Mouse (Mus musculus): ENCODE data around the gene Spryd3. TPM values are rescaled to one million over a fixed set of nuclear protein-coding genes. Genes with fewer than 3 reads are reported as not detected.
A peak's percentile ranks its signal among the peaks of the same experiment; 100 is the strongest.
"Not testable (repeated sequence)": the region's sequence is repeated elsewhere in the genome, so short reads cannot be mapped to it uniquely, and the experiment has no call there.

Spryd3 gene
- total and polyA plus RNA-seq, 2 experiments from 2014 or later, result 95.6 to 110 TPM

GRCm38 (mm10) chr15:102080429-102080828, 55.6 kb downstream of the Spryd3 start:
- Histone ChIP-seq H3K4me3 (ENCODE audit: low read depth, low read length) (no peak overlapping the region), H3K36me3 (ENCODE audit: insufficient read depth) (peaks cover 30% of the 10 kb centered on the region), H3K27me3 (ENCODE audit: insufficient read depth, low read length) (no peaks in the 10 kb centered on the region), H3K27ac (ENCODE audit: low read depth, low read length) (no peak overlapping the region), H3K4me1 (ENCODE audit: insufficient read depth) (peaks cover 7% of the 10 kb centered on the region), H3K9ac (no peak overlapping the region), H3K4me2 (ENCODE audit: low read depth) (no peak overlapping the region), H3K9me3 (ENCODE audit: low read length) (no peaks in the 10 kb centered on the region)
- TF ChIP-seq CTCF (IDR thresholded peaks at IDR 0.05; ENCODE audit: low read depth), result peak; percentile 31
- no peak for DNase-seq
- WGBS, result 58% methylated on average over 2 of the region's 2 CpGs
- no peak for ATAC-seq

- H3K4me3 ChIP-seq (ENCODE audit: low read depth, low read length); H3K4me2 ChIP-seq (ENCODE audit: low read depth); DNase-seq; H3K9ac ChIP-seq; H3K27me3 ChIP-seq (ENCODE audit: insufficient read depth, low read length); ATAC-seq; H3K9me3 ChIP-seq (ENCODE audit: low read length); H3K27ac ChIP-seq (ENCODE audit: low read depth, low read length): not testable (repeated sequence)
- 83% methylated on average over 8 of the region's 8 CpGs for WGBS
- H3K4me1 ChIP-seq (ENCODE audit: insufficient read depth), result peaks cover 12% of the 10 kb centered on the region
- H3K36me3 ChIP-seq (ENCODE audit: insufficient read depth), result peaks cover 26% of the 10 kb centered on the region
Observed at GRCm38 (mm10) chr15:102079924-102080323, 56.1 kb downstream of the Spryd3 start.

- Histone ChIP-seq H3K27me3 (ENCODE audit: insufficient read depth, low read length) (no peaks in the 10 kb centered on the region), H3K27ac (ENCODE audit: low read depth, low read length) (no peak overlapping the region), H3K4me2 (ENCODE audit: low read depth) (no peak overlapping the region), H3K36me3 (ENCODE audit: insufficient read depth) (peaks cover 19% of the 10 kb centered on the region), H3K4me3 (ENCODE audit: low read depth, low read length) (no peak overlapping the region), H3K9ac (no peak overlapping the region), H3K9me3 (ENCODE audit: low read length) (no peaks in the 10 kb centered on the region), H3K4me1 (ENCODE audit: insufficient read depth) (peaks cover 15% of the 10 kb centered on the region)
- DNase-seq (no peak), ATAC-seq (no peak)
- WGBS, result 79% methylated on average over 4 of the region's 4 CpGs
- TF ChIP-seq CTCF (IDR thresholded peaks at IDR 0.05; ENCODE audit: low read depth), result no peak
Observed at GRCm38 (mm10) chr15:102079221-102079620, 56.8 kb downstream of the Spryd3 start.

DNA sequence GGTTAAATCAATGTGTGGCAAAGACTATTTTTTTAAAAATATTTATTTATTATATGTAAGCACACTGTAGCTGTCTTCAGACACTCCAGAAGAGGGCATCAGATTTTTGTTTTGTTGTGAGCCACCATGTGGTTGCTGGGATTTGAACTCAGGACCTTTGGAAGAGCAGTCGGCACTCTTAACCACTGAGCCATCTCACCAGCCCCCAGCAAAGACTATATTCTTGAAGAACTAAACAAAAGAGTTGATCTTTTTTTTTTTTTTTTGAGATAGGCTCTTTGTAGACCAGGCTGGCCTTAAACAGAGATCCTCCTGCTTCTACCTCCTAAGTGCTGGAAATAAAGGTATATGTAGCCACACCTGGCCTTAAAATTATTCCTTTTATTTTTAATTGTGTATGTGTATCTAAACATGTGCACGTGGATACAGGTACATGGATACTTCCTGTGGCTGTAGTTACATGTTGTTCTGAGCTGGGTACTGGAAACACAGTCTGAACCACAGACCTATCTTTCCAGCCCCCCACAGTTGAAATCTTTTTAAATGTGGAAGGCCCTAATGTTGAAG, 58.8 kb downstream of the Spryd3 start:
- no peak overlapping the region for H3K9ac ChIP-seq
- no peak overlapping the region for H3K4me2 ChIP-seq (ENCODE audit: low read depth)
- no peak for TF ChIP-seq CTCF (IDR thresholded peaks at IDR 0.05; ENCODE audit: low read depth)
- peaks cover 18% of the 10 kb centered on the region for H3K4me1 ChIP-seq (ENCODE audit: insufficient read depth)
- H3K36me3 ChIP-seq (ENCODE audit: insufficient read depth), result peaks cover 5% of the 10 kb centered on the region; the same call in 1 of the 2 replicates
- ATAC-seq, result no peak
- 85% methylated on average over 2 of the region's 2 CpGs for WGBS
- H3K27me3 ChIP-seq (ENCODE audit: insufficient read depth, low read length), result no peaks in the 10 kb centered on the region
- no peak for DNase-seq
- H3K4me3 ChIP-seq (ENCODE audit: low read depth, low read length), result no peak overlapping the region
- no peak overlapping the region for H3K27ac ChIP-seq (ENCODE audit: low read depth, low read length)
- H3K9me3 ChIP-seq (ENCODE audit: low read length), result no peaks in the 10 kb centered on the region

DNA sequence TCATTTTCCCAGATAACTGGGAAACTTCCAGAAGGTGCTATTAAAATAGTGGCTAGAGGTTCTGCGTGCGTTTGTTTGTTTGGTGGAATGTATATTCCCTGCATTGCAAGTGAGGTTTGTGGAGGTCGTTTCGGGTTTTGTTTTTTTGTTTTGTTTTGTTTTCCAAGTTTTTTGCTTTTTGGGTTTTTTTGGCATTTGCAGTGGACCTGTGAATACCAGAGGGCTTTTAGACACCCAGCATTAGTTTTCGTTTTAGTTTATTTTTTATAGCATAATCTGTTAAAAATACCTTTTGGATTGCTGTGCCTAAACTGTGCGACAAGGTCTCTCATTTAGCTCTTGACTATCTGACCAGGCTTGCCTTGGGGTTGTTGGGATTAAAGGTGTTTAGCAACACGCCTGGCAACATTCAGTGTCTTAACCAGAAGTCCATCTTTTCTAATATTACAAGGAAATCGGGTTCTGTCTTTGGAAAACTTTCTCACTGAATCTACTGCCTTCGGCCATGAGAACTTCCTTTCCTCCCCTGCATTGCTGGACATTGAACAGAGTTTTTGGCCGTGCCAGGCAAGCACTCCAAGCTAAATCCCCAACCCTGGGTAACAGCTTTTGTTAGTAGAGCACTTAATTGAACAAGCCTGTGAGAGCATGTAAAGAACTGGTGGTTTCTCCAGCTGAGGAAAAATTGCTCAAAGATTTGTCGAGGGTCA, 61.0 kb downstream of the Spryd3 start:
- WGBS, result 10% methylated on average over 11 of the region's 11 CpGs
- ATAC-seq (no peak), DNase-seq (no peak)
- H3K4me3 ChIP-seq (ENCODE audit: low read depth, low read length), result peak overlapping the region; percentile 98
- no peaks in the 10 kb centered on the region for H3K27me3 ChIP-seq (ENCODE audit: insufficient read depth, low read length)
- no peaks in the 10 kb centered on the region for H3K36me3 ChIP-seq (ENCODE audit: insufficient read depth)
- H3K4me1 ChIP-seq (ENCODE audit: insufficient read depth), result peaks cover 18% of the 10 kb centered on the region
- H3K9ac ChIP-seq, result peak overlapping the region; percentile 93
- no peak for TF ChIP-seq CTCF (IDR thresholded peaks at IDR 0.05; ENCODE audit: low read depth)
- peak overlapping the region; percentile 77 for H3K4me2 ChIP-seq (ENCODE audit: low read depth)
- 0 out of 2 replicates have a peak overlapping the region, but pooled peaks have one; percentile 97 for H3K27ac ChIP-seq (ENCODE audit: low read depth, low read length)
- H3K9me3 ChIP-seq (ENCODE audit: low read length), result no peaks in the 10 kb centered on the region

GRCm38 (mm10) chr15:102074070-102074731, 61.8 kb downstream of the Spryd3 start:
- Histone ChIP-seq H3K4me3 (ENCODE audit: low read depth, low read length) (peak overlapping the region; percentile 98), H3K27me3 (ENCODE audit: insufficient read depth, low read length) (no peaks in the 10 kb centered on the region), H3K4me2 (ENCODE audit: low read depth) (peak overlapping the region; percentile 77), H3K27ac (ENCODE audit: low read depth, low read length) (peak overlapping the region; percentile 97), H3K9me3 (ENCODE audit: low read length) (no peaks in the 10 kb centered on the region), H3K4me1 (ENCODE audit: insufficient read depth) (peaks cover 18% of the 10 kb centered on the region), H3K36me3 (ENCODE audit: insufficient read depth) (no peaks in the 10 kb centered on the region), H3K9ac (peak overlapping the region; percentile 93)
- ATAC-seq (peak; percentile 53), DNase-seq (peak; percentile 79)
- no peak for TF ChIP-seq CTCF (IDR thresholded peaks at IDR 0.05; ENCODE audit: low read depth)
- under 1% methylated on average over 55 of the region's 57 CpGs for WGBS

DNA sequence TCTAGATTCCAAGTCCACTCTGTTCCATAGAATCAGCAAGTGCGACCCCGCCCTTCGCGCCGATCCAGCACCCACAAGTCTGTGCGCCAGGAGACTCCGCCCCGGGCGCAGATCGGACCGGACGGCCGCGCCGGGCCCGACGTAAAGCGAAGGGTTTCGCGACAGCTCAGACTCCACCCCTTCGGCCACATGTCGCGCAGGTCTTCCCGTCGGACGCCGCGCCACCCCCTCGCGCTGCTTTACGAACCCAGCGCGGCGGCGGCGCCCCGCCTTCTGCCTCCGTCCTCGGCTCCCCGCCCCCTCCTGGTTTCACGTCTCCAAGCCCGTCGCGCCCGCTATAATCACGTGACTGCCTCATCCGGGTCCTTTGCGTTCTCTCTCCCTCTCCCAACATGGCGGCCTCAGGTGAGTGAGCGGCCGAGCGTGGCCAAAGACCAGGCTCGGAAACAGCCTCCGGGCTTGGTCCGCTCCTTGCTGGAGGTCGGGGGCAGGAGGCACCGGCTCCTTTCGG, 62.4 kb downstream of the Spryd3 start, which contains the start of gene Eif4b:
Gene Eif4b, plus strand, starts transcription at position 215 of the 511 bp plus-strand sequence.
- Histone ChIP-seq H3K9me3 (ENCODE audit: low read length) (no peaks in the 10 kb centered on the region), H3K36me3 (ENCODE audit: insufficient read depth) (no peaks in the 10 kb centered on the region), H3K4me3 (ENCODE audit: low read depth, low read length) (peak within 1 kb of the TSS; percentile 98), H3K27me3 (ENCODE audit: insufficient read depth, low read length) (no peaks in the 10 kb centered on the region), H3K27ac (ENCODE audit: low read depth, low read length) (peak within 1 kb of the TSS; percentile 97), H3K4me2 (ENCODE audit: low read depth) (peak within 1 kb of the TSS; percentile 77), H3K4me1 (ENCODE audit: insufficient read depth) (peaks cover 18% of the 10 kb centered on the region), H3K9ac (peak within 1 kb of the TSS; percentile 93)
- DNase-seq (peak; percentile 99), ATAC-seq (peak; percentile 94)
- under 1% methylated on average over 55 of the region's 58 CpGs for WGBS
- TF ChIP-seq CTCF (IDR thresholded peaks at IDR 0.05; ENCODE audit: low read depth), result peak; percentile 44
